Mouse (Mus musculus) liver, embryonic 12.5 days (tissue): ENCODE data around the gene Znrf1. TPM values are rescaled to one million over a fixed set of nuclear protein-coding genes. Genes with fewer than 3 reads are reported as not detected.

Experiments used
- polyA plus RNA-seq: library from polyadenylated mRNA; unstranded; fragments of >200 nt; fragmentation: Nextera tagmentation; extraction: Ambion mirVana; gene quantifications from 2 replicates; pipeline ENCODE4 v1.2.1, GENCODE M21; 2016

The Znrf1 gene
- polyA plus RNA-seq, 1 experiment from 2014 or later, result 18.3 TPM

Other genes with a start within 250 kb of the Znrf1 start
- 70.6 and 71.0 TPM in 2 replicates for gene Rfwd3, start 235.9 kb upstream of the Znrf1 start, polyA plus RNA-seq
- gene Mlkl, start 197.9 kb upstream of the Znrf1 start, polyA plus RNA-seq, result 1.9 TPM in 2 replicates
- gene Fa2h, start 142.3 kb upstream of the Znrf1 start, polyA plus RNA-seq, result not detected in 2 replicates
- gene Wdr59, start 14.0 kb upstream of the Znrf1 start, polyA plus RNA-seq, result 2.8 and 3.1 TPM in 2 replicates
- gene Ldhd, start 94.3 kb downstream of the Znrf1 start, polyA plus RNA-seq, result 0.11 and 0.12 TPM in 2 replicates
- gene Zfp1, start 107.3 kb downstream of the Znrf1 start, polyA plus RNA-seq, result 7.4 and 8.4 TPM in 2 replicates
- gene Ctrb1, start 154.9 kb downstream of the Znrf1 start, polyA plus RNA-seq, result not detected in 2 replicates
- 9.5 and 10.3 TPM in 2 replicates for gene Bcar1, start 207.7 kb downstream of the Znrf1 start, polyA plus RNA-seq